Mouse (Mus musculus) liver, embryonic 15.5 days (tissue): ENCODE measurements around the gene Atg4d. TPM values are rescaled to one million over a fixed set of nuclear protein-coding genes. Genes with fewer than 3 reads are reported as not detected.

ENCODE experiments used
- ATAC-seq: fragments of 200-750 bp; cut with Nextera tagmentation; 2 replicates; pipeline ENCODE4 v1.8.0; 2017; ENCODE audit warnings: moderate number of reproducible peaks, mild to moderate bottlenecking, moderate library complexity; ENCODE audit not compliant: insufficient read depth
- H3K27ac ChIP-seq: fragments of 300-500 bp; sonication (generic); replicated peaks from 2 replicates; pipeline ENCODE4 v1.5.1; 2015; ENCODE audit warnings: mild to moderate bottlenecking, inconsistent platforms
- H3K27me3 ChIP-seq: fragments of 300-500 bp; sonication (generic); 2 replicates; pipeline ENCODE4 v1.6.1; 2015; ENCODE audit warnings: mild to moderate bottlenecking, inconsistent platforms
- H3K36me3 ChIP-seq: fragments of 300-500 bp; sonication (generic); replicated peaks from 2 replicates; pipeline ENCODE4 v1.6.1; 2015; ENCODE audit warnings: moderate library complexity, mild to moderate bottlenecking, inconsistent platforms
- H3K4me1 ChIP-seq: fragments of 300-500 bp; sonication (generic); replicated peaks from 2 replicates; pipeline ENCODE4 v1.6.1; 2015; ENCODE audit warnings: inconsistent platforms
- H3K4me2 ChIP-seq: fragments of 300-500 bp; sonication (generic); 2 replicates; pipeline ENCODE4 v1.6.1; 2015; ENCODE audit warnings: moderate library complexity, mild to moderate bottlenecking, inconsistent platforms
- H3K4me3 ChIP-seq: fragments of 300-500 bp; sonication (generic); replicated peaks from 2 replicates; pipeline ENCODE4 v1.5.1; 2015; ENCODE audit warnings: mild to moderate bottlenecking, inconsistent platforms
- H3K9ac ChIP-seq: fragments of 300-500 bp; sonication (generic); 2 replicates; pipeline ENCODE4 v1.6.1; 2015; ENCODE audit warnings: moderate library complexity, mild to moderate bottlenecking, inconsistent platforms
- H3K9me3 ChIP-seq: fragments of 300-500 bp; sonication (generic); replicated peaks from 2 replicates; pipeline ENCODE4 v1.6.1; 2016; ENCODE audit warnings: inconsistent platforms
- WGBS: fragments of 180-500 bp; shearing (Covaris S2); methylation state at CpG from one replicate; pipeline ENCODE4 v1.1.7; 2015; ENCODE audit warnings: mixed read lengths; ENCODE audit not compliant: insufficient replicate concordance; 5-methylcytosine and 5-hydroxymethylcytosine counted together
- polyA plus RNA-seq: library from polyadenylated mRNA; unstranded; fragments of >200 nt; fragmentation: Nextera tagmentation; extraction: Ambion mirVana; gene quantifications from 2 replicates; pipeline ENCODE4 v1.2.1, GENCODE M21; 2015

The Atg4d gene
- polyA plus RNA-seq, 1 experiment from 2014 or later: 97.2 TPM

- no peak overlapping the region for H3K4me2 ChIP-seq
- H3K36me3 ChIP-seq: peaks cover 72% of the 10 kb centered on the region
- no peak overlapping the region for H3K9ac ChIP-seq
- no peaks in the 10 kb centered on the region for H3K9me3 ChIP-seq
- no peak for ATAC-seq
- H3K4me3 ChIP-seq: no peak overlapping the region
- 66% methylated on average over 23 of the region's 23 CpGs for WGBS
- H3K27me3 ChIP-seq: no peaks in the 10 kb centered on the region
- no peak overlapping the region for H3K27ac ChIP-seq
- H3K4me1 ChIP-seq: peaks cover 41% of the 10 kb centered on the region
These were observed 33.5 kb upstream of the Atg4d start for GRCm38 (mm10) chr9:21231551-21231950.

- 77% methylated on average over 5 of the region's 5 CpGs for WGBS
- H3K4me3 ChIP-seq: no peak overlapping the region
- no peaks in the 10 kb centered on the region for H3K27me3 ChIP-seq
- peaks cover 79% of the 10 kb centered on the region for H3K36me3 ChIP-seq
- no peak overlapping the region for H3K27ac ChIP-seq
- no peak overlapping the region for H3K4me2 ChIP-seq
- ATAC-seq: no peak
- no peaks in the 10 kb centered on the region for H3K9me3 ChIP-seq
- H3K4me1 ChIP-seq: peaks cover 41% of the 10 kb centered on the region
- no peak overlapping the region for H3K9ac ChIP-seq
These were observed 32.2 kb upstream of the Atg4d start for GRCm38 (mm10) chr9:21232867-21233266.

GRCm38 (mm10) chr9:21233366-21233765 is 31.7 kb upstream of the Atg4d start:
- Histone ChIP-seq H3K27ac (no peak overlapping the region), H3K4me3 (no peak overlapping the region), H3K9me3 (no peaks in the 10 kb centered on the region), H3K4me1 (peaks cover 38% of the 10 kb centered on the region), H3K27me3 (no peaks in the 10 kb centered on the region), H3K36me3 (peaks cover 79% of the 10 kb centered on the region), H3K9ac (no peak overlapping the region), H3K4me2 (no peak overlapping the region)
- no peak for ATAC-seq
- WGBS: 94% methylated on average over 29 of the region's 29 CpGs

- no peak for ATAC-seq
- H3K9ac ChIP-seq: no peak overlapping the region
- no peak overlapping the region for H3K27ac ChIP-seq
- H3K4me1 ChIP-seq: peaks cover 38% of the 10 kb centered on the region
- WGBS: 95% methylated on average over 28 of the region's 28 CpGs
- H3K9me3 ChIP-seq: no peaks in the 10 kb centered on the region
- H3K27me3 ChIP-seq: no peaks in the 10 kb centered on the region
- no peak overlapping the region for H3K4me2 ChIP-seq
- H3K4me3 ChIP-seq: no peak overlapping the region
- peaks cover 79% of the 10 kb centered on the region for H3K36me3 ChIP-seq
These were observed 31.3 kb upstream of the Atg4d start for GRCm38 (mm10) chr9:21233805-21234204.

- H3K27ac ChIP-seq: 0 out of 2 replicates have a peak overlapping the region, but pooled peaks have one; percentile 35
- WGBS: 71% methylated on average over 4 of the region's 4 CpGs
- no peaks in the 10 kb centered on the region for H3K27me3 ChIP-seq
- peaks cover 66% of the 10 kb centered on the region for H3K36me3 ChIP-seq
- H3K4me1 ChIP-seq: peaks cover 50% of the 10 kb centered on the region
- H3K9me3 ChIP-seq: no peaks in the 10 kb centered on the region
- H3K9ac ChIP-seq: no peak overlapping the region
- ATAC-seq: no peak
- no peak overlapping the region for H3K4me3 ChIP-seq
- H3K4me2 ChIP-seq: peak overlapping the region; percentile 27; the same call in 1 of the 2 replicates
These were observed 29.8 kb upstream of the Atg4d start for GRCm38 (mm10) chr9:21235341-21235740.

GRCm38 (mm10) chr9:21236991-21237367 is 28.1 kb upstream of the Atg4d start:
- no peak for ATAC-seq
- H3K9me3 ChIP-seq: no peaks in the 10 kb centered on the region
- peak overlapping the region; percentile 96 for H3K9ac ChIP-seq
- peaks cover 6% of the 10 kb centered on the region for H3K27me3 ChIP-seq
- H3K27ac ChIP-seq: peak overlapping the region; percentile 97
- H3K4me2 ChIP-seq: peak overlapping the region; percentile 91
- peak overlapping the region; percentile 94 for H3K4me3 ChIP-seq
- WGBS: 71% methylated on average over 25 of the region's 25 CpGs
- H3K36me3 ChIP-seq: peaks cover 49% of the 10 kb centered on the region
- H3K4me1 ChIP-seq: peaks cover 50% of the 10 kb centered on the region

- Histone ChIP-seq H3K27ac (peak overlapping the region; percentile 97), H3K4me3 (peak overlapping the region; percentile 94), H3K9me3 (no peaks in the 10 kb centered on the region), H3K9ac (peak overlapping the region; percentile 96), H3K4me2 (peak overlapping the region; percentile 91), H3K4me1 (peaks cover 48% of the 10 kb centered on the region), H3K36me3 (peaks cover 44% of the 10 kb centered on the region), H3K27me3 (peaks cover 11% of the 10 kb centered on the region)
- WGBS: 12% methylated on average over 19 of the region's 19 CpGs
- no peak for ATAC-seq
These were observed 27.6 kb upstream of the Atg4d start for GRCm38 (mm10) chr9:21237368-21238003.

- peak overlapping the region; percentile 97 for H3K27ac ChIP-seq
- peak overlapping the region; percentile 91 for H3K4me2 ChIP-seq
- H3K9ac ChIP-seq: peak overlapping the region; percentile 96
- peak overlapping the region; percentile 94 for H3K4me3 ChIP-seq
- under 1% methylated on average over 31 of the region's 31 CpGs for WGBS
- 0 out of 2 replicates have a peak, but pooled peaks have one; percentile 5 for ATAC-seq
- H3K36me3 ChIP-seq: peaks cover 38% of the 10 kb centered on the region
- peaks cover 48% of the 10 kb centered on the region for H3K4me1 ChIP-seq
- peaks cover 18% of the 10 kb centered on the region for H3K27me3 ChIP-seq
- no peaks in the 10 kb centered on the region for H3K9me3 ChIP-seq
These were observed 26.9 kb upstream of the Atg4d start for GRCm38 (mm10) chr9:21238004-21238732.

- peak; percentile 91 for ATAC-seq
- Histone ChIP-seq H3K4me2 (peak within 1 kb of the TSS; percentile 91), H3K27ac (peak within 1 kb of the TSS; percentile 97), H3K4me3 (peak within 1 kb of the TSS; percentile 94), H3K36me3 (peaks cover 30% of the 10 kb centered on the region), H3K4me1 (peaks cover 50% of the 10 kb centered on the region), H3K9ac (peak within 1 kb of the TSS; percentile 96), H3K27me3 (peaks cover 25% of the 10 kb centered on the region), H3K9me3 (no peaks in the 10 kb centered on the region)
- under 1% methylated on average over 90 of the region's 90 CpGs for WGBS
These were observed 26.2 kb upstream of the Atg4d start, which contains the start of gene Keap1 for GRCm38 (mm10) chr9:21238733-21239464. Gene Keap1 (minus strand): TSS chr9:21239361.

GRCm38 (mm10) chr9:21239465-21239848 is 25.6 kb upstream of the Atg4d start:
- no peak for ATAC-seq
- peaks cover 56% of the 10 kb centered on the region for H3K4me1 ChIP-seq
- peak overlapping the region; percentile 94 for H3K4me3 ChIP-seq
- peak overlapping the region; percentile 96 for H3K9ac ChIP-seq
- peak overlapping the region; percentile 91 for H3K4me2 ChIP-seq
- peaks cover 30% of the 10 kb centered on the region for H3K27me3 ChIP-seq
- no peaks in the 10 kb centered on the region for H3K9me3 ChIP-seq
- peaks cover 25% of the 10 kb centered on the region for H3K36me3 ChIP-seq
- WGBS: 14% methylated on average over 4 of the region's 4 CpGs
- peak overlapping the region; percentile 97 for H3K27ac ChIP-seq

GRCm38 (mm10) chr9:21241343-21241742 is 23.8 kb upstream of the Atg4d start:
- Histone ChIP-seq H3K4me1 (peaks cover 56% of the 10 kb centered on the region), H3K4me2 (no peak overlapping the region), H3K9ac (no peak overlapping the region), H3K36me3 (peaks cover 9% of the 10 kb centered on the region), H3K27ac (no peak overlapping the region), H3K27me3 (peaks cover 49% of the 10 kb centered on the region), H3K4me3 (no peak overlapping the region), H3K9me3 (no peaks in the 10 kb centered on the region)
- no peak for ATAC-seq
- 5% methylated on average over 11 of the region's 11 CpGs for whole genome bisulfite sequencing
